Mouse (Mus musculus) stomach, embryonic 14.5 days (tissue): ENCODE measurements at regions not wholly inside any gene's neighbourhood (a gene's known extent, or its start where the extent isn't known, plus 50 kb on each side); places are given as distances from the start of the nearest gene placed in this dataset.

Source experiments
- ATAC-seq: fragments of 200-750 bp; cut with Nextera tagmentation; 2 replicates; pipeline ENCODE4 v1.8.0; 2017; ENCODE audit warnings: low read depth, moderate TSS enrichment; ENCODE audit not compliant: insufficient number of reproducible peaks, insufficient read depth, low FRiP score
- H3K27ac ChIP-seq: fragments of 300-500 bp; sonication (generic); 2 replicates; pipeline ENCODE4 v1.5.1; 2014; ENCODE audit warnings: mild to moderate bottlenecking, low read length, moderate library complexity, mixed read lengths
- H3K27me3 ChIP-seq: fragments of 300-500 bp; sonication (generic); 2 replicates; pipeline ENCODE4 v1.6.1; 2014; ENCODE audit warnings: low read length, control low read depth, mixed read lengths; ENCODE audit not compliant: control insufficient read depth, insufficient read depth
- H3K36me3 ChIP-seq: fragments of 300-500 bp; sonication (generic); 2 replicates; pipeline ENCODE4 v1.6.1; 2014; ENCODE audit warnings: mild to moderate bottlenecking, control low read depth, low read length, moderate library complexity, mixed read lengths; ENCODE audit not compliant: control insufficient read depth, insufficient read depth
- H3K4me1 ChIP-seq: fragments of 300-500 bp; sonication (generic); 2 replicates; pipeline ENCODE4 v1.6.1; 2014; ENCODE audit warnings: low read length, control low read depth, mixed read lengths; ENCODE audit not compliant: control insufficient read depth, insufficient read depth
- H3K4me2 ChIP-seq: fragments of 300-500 bp; sonication (generic); replicated peaks from 2 replicates; pipeline ENCODE4 v1.6.1; 2014; ENCODE audit warnings: low read depth, low read length, control low read depth
- H3K4me3 ChIP-seq: fragments of 300-500 bp; sonication (generic); 2 replicates; pipeline ENCODE4 v1.5.1; 2014; ENCODE audit warnings: low read depth, low read length, control low read depth
- H3K9ac ChIP-seq: fragments of 300-500 bp; sonication (generic); replicated peaks from 2 replicates; pipeline ENCODE4 v1.6.1; 2014; ENCODE audit warnings: low read depth, mild to moderate bottlenecking, control low read depth, low read length, moderate library complexity, mixed read lengths
- H3K9me3 ChIP-seq: fragments of 300-500 bp; sonication (generic); 2 replicates; pipeline ENCODE4 v1.6.1; 2016; ENCODE audit warnings: low read depth, low read length, control low read depth; ENCODE audit not compliant: control insufficient read depth

- no peak overlapping the region for H3K27ac ChIP-seq
- H3K9ac ChIP-seq = no peak overlapping the region
- H3K9me3 ChIP-seq = no peaks in the 10 kb centered on the region
- no peak overlapping the region for H3K4me3 ChIP-seq
- no peak for ATAC-seq
- H3K36me3 ChIP-seq = no peaks in the 10 kb centered on the region
- no peak overlapping the region for H3K4me2 ChIP-seq
- H3K27me3 ChIP-seq = no peaks in the 10 kb centered on the region
- H3K4me1 ChIP-seq = no peaks in the 10 kb centered on the region
Measured at GRCm38 (mm10) chr2:107659176-107659575, 368.7 kb downstream of the Kcna4 start.
